Mouse (Mus musculus) hindbrain, embryonic 11.5 days (tissue): Measurements from ENCODE around the gene Chl1. TPM values are rescaled to one million over a fixed set of nuclear protein-coding genes. Genes with fewer than 3 reads are reported as not detected.

Experiments
- ATAC-seq: fragments of 200-750 bp; cut with Nextera tagmentation; 2 replicates; pipeline ENCODE4 v1.8.0; 2017; ENCODE audit warnings: mild to moderate bottlenecking, moderate TSS enrichment, moderate library complexity; ENCODE audit not compliant: low FRiP score
- DNase-seq: peaks from one replicate; pipeline ENCODE4 v3.0.0-alpha.2; 2015; ENCODE audit warnings: low spot score
- H3K27ac ChIP-seq: fragments of 300-500 bp; sonication (generic); 2 replicates; pipeline ENCODE4 v1.5.1; 2014; ENCODE audit warnings: mild to moderate bottlenecking, low read depth, low read length
- H3K27me3 ChIP-seq: fragments of 300-500 bp; sonication (generic); 2 replicates; pipeline ENCODE4 v1.6.1; 2014; ENCODE audit warnings: mild to moderate bottlenecking, low read length, moderate library complexity, mixed read lengths; ENCODE audit not compliant: control insufficient read depth, insufficient read depth
- H3K36me3 ChIP-seq: fragments of 300-500 bp; sonication (generic); 2 replicates; pipeline ENCODE4 v1.6.1; 2014; ENCODE audit warnings: mild to moderate bottlenecking, low read length, moderate library complexity, mixed read lengths; ENCODE audit not compliant: control insufficient read depth, insufficient read depth
- H3K4me1 ChIP-seq: fragments of 300-500 bp; sonication (generic); replicated peaks from 2 replicates; pipeline ENCODE4 v1.6.1; 2014; ENCODE audit warnings: low read length, mixed read lengths; ENCODE audit not compliant: control insufficient read depth, insufficient read depth
- H3K4me2 ChIP-seq: fragments of 300-500 bp; sonication (generic); replicated peaks from 2 replicates; pipeline ENCODE4 v1.6.1; 2014; ENCODE audit warnings: mild to moderate bottlenecking, low read depth, low read length
- H3K4me3 ChIP-seq: fragments of 300-500 bp; sonication (generic); 2 replicates; pipeline ENCODE4 v1.5.1; 2014; ENCODE audit warnings: low read depth, low read length
- H3K9ac ChIP-seq: fragments of 300-500 bp; sonication (generic); 2 replicates; pipeline ENCODE4 v1.6.1; 2014; ENCODE audit warnings: low read depth, low read length
- H3K9me3 ChIP-seq: fragments of 300-500 bp; sonication (generic); 2 replicates; pipeline ENCODE4 v1.6.1; 2016; ENCODE audit warnings: low read length; ENCODE audit not compliant: control insufficient read depth
- WGBS: fragments of 180-500 bp; shearing (Covaris S2); extraction: QIAGEN DNeasy Blood & Tissue Kit; methylation state at CpG from one replicate; pipeline ENCODE4 v1.1.7; 2014; 5-methylcytosine and 5-hydroxymethylcytosine counted together
- polyA plus RNA-seq: library from polyadenylated mRNA; unstranded; fragments of >200 nt; fragmentation: Nextera tagmentation; extraction: Ambion mirVana; gene quantifications from 2 replicates; pipeline ENCODE4 v1.2.1, GENCODE M21; 2014

Gene Chl1
- polyA plus RNA-seq, 1 experiment from 2014 or later, result 29.1 TPM

DNA sequence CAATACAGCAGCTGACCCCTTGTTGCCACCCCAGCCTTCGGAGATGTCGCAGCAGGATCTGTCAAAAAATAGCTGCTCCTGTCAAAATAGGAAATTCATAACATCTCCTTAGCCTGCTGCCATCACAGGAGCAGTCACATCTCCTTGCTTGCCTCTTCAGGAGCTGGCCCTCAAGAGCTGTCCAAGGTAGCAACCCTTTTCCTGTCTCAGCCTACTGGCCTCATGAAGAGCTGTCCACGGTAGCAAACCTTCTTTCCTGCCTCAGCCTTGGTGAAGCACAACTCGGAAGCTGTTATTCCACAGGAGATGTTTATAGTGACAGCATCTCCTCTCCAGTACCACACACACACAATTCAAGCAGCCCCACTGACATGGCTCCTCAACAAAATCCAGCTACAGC lies 243.5 kb downstream of the Chl1 start:
- no peaks in the 10 kb centered on the region for H3K36me3 ChIP-seq

DNA sequence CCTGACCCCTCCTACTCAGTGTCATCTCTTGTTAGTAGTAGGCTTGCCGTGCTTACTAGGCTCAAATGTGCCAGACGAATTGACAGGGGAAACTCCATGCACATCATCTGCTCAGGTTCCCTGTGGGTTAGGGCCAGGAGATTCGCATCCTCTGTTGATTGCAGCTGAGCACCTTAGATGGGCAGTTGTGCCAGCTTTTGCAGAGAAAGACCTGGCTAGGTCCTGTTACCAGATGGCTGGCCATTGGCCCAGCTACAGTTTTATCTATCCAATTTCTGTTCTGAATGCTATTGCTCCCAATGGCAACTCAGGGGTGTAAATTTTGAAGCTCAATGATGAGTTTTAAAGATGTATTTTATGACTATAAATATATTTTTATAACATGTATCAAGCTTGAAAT lies 256.4 kb downstream of the Chl1 start:
- DNase-seq (no peak), ATAC-seq (no peak)
- H3K4me3 ChIP-seq, result no peak overlapping the region
- 90% methylated on average over 3 of the region's 3 CpGs for WGBS
- no peak overlapping the region for H3K4me2 ChIP-seq
- H3K27me3 ChIP-seq, result no peaks in the 10 kb centered on the region
- no peak overlapping the region for H3K27ac ChIP-seq
- no peaks in the 10 kb centered on the region for H3K36me3 ChIP-seq
- H3K4me1 ChIP-seq, result no peaks in the 10 kb centered on the region
- no peaks in the 10 kb centered on the region for H3K9me3 ChIP-seq
- H3K9ac ChIP-seq, result no peak overlapping the region

More for the DNA sequence above, 243.5 kb downstream of the Chl1 start:
- 77% methylated on average over 4 of the region's 4 CpGs for WGBS
- ATAC-seq, result no peak
- Histone ChIP-seq H3K4me1 (no peaks in the 10 kb centered on the region), H3K4me3 (no peak overlapping the region), H3K27me3 (no peaks in the 10 kb centered on the region), H3K27ac (no peak overlapping the region), H3K9me3 (no peaks in the 10 kb centered on the region), H3K9ac (no peak overlapping the region), H3K4me2 (no peak overlapping the region)
- no peak for DNase-seq

DNA sequence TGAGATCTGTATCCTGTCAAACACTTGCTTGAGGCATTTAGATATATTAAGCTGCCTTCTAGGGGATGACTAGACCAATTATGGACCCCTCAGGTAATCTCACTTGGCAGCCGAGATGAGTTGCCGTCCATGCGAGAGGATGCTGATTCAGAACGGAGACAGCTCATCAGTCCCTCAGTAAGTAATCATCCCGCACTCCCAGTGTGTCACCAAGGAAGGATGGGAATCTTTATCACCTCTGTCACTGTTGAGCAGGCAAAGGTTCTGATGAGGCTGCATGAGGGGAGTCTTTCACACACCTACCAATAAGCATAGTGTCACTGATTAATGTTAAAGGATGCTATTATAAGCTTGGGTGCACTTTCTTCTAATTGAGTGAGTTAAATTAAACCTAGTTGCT lies 270.7 kb downstream of the Chl1 start:
- H3K4me2 ChIP-seq, result no peak overlapping the region
- H3K27ac ChIP-seq, result no peak overlapping the region
- 84% methylated on average over 5 of the region's 5 CpGs for WGBS
- no peak overlapping the region for H3K4me3 ChIP-seq
- H3K9me3 ChIP-seq, result no peaks in the 10 kb centered on the region
- DNase-seq (no peak), ATAC-seq (no peak)
- no peaks in the 10 kb centered on the region for H3K4me1 ChIP-seq
- H3K36me3 ChIP-seq, result no peaks in the 10 kb centered on the region
- no peaks in the 10 kb centered on the region for H3K27me3 ChIP-seq
- no peak overlapping the region for H3K9ac ChIP-seq

DNA sequence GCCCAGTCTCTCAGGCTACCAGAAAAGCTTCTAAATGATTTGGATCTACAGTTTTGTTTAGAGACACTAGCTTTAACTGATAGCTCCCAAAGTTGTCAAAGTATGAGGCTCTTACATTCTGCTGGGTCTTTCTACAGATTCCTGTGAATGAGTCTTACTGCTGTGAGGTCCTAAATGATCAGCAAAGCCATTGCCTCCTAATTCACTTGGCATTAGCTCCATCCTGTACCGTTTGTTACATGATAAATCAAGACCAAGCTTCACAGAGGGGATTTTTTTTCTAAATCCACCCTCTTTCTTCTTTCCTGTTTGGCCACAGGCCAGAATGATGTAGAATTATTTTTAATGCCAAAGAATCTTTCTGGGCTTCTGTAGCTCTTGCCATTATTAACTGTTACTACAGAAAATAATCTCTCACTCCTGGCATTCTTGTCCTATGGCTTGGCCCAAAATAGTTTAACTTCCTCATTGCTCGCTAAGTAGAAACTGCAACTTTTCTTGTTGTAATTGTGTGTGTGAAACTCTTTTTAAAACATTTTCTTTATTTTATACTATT lies 280.8 kb downstream of the Chl1 start:
- ATAC-seq (no peak), DNase-seq (no peak)
- Histone ChIP-seq H3K9ac (no peak overlapping the region), H3K27me3 (no peaks in the 10 kb centered on the region), H3K9me3 (no peaks in the 10 kb centered on the region), H3K4me1 (no peaks in the 10 kb centered on the region), H3K36me3 (no peaks in the 10 kb centered on the region), H3K27ac (no peak overlapping the region), H3K4me2 (no peak overlapping the region), H3K4me3 (no peak overlapping the region)
- 76% methylated on average over 2 of the region's 2 CpGs for WGBS

DNA sequence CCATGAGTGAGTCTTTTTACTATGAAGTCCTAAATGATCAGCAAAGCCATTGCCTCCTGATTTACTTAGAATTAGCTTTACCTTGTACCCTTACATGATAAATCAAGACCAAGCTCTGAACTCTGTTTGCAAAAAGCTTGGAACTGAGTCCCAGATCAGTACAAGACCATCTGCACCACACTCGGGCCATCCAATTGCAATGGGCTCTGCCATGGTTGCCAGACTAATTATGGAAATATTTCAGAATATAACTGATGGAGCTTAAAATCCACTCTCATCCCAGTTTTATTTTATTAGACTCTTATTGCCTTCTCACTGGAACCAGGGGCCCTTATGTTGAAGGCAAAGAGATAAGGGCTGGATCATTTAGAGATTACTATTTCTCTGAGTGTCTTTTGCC lies 284.9 kb downstream of the Chl1 start:
- no peaks in the 10 kb centered on the region for H3K27me3 ChIP-seq
- no peak for ATAC-seq

More for the DNA sequence above, 284.9 kb downstream of the Chl1 start:
- Histone ChIP-seq H3K36me3 (no peaks in the 10 kb centered on the region), H3K4me2 (no peak overlapping the region), H3K27ac (no peak overlapping the region), H3K4me3 (no peak overlapping the region), H3K9me3 (no peaks in the 10 kb centered on the region), H3K4me1 (no peaks in the 10 kb centered on the region), H3K9ac (no peak overlapping the region)
- WGBS, result 88% methylated on average over 1 of the region's 1 CpGs
- no peak for DNase-seq
